Mouse (Mus musculus) ES-E14 (cell line): ENCODE data around the gene Edem2.

Source experiments
- HCFC1 ChIP-seq: IDR thresholded peaks from 2 replicates; pipeline ENCODE4 v1.6.1; 2012; ENCODE audit warnings: low read length, inconsistent platforms, borderline replicate concordance; ENCODE audit not compliant: insufficient read depth
- MAFK ChIP-seq: IDR thresholded peaks from 2 replicates; pipeline ENCODE4 v1.6.1; 2014; ENCODE audit warnings: mild to moderate bottlenecking, low read depth, low read length, inconsistent platforms; ENCODE audit not compliant: insufficient read depth

GRCm38 (mm10) chr2:155710557-155710956, 18.7 kb downstream of the Edem2 start:
- no peak for TF ChIP-seq MAFK
- TF ChIP-seq HCFC1, result no peak
